Mouse (Mus musculus): ENCODE measurements around the gene Stx8. TPM values are rescaled to one million over a fixed set of nuclear protein-coding genes. Genes with fewer than 3 reads are reported as not detected.

Stx8 gene
- polyA plus RNA-seq, 1 experiment from 2014 or later = 71.0 TPM

GRCm38 (mm10) chr11:68145586-68146455, 179.8 kb downstream of the Stx8 start:
- DNase-seq (ENCODE audit: low spot score) (no peak), ATAC-seq (ENCODE audit: low FRiP score, low TSS enrichment) (no peak)
- WGBS = 50% methylated on average over 17 of the region's 17 CpGs
- Histone ChIP-seq H3K4me1 (replicated peaks; ENCODE audit: control insufficient read depth, insufficient read depth) (0 out of 2 replicates have a peak, but pooled peaks cover 2% of the 10 kb centered on the region), H3K9ac (ENCODE audit: low read length) (peak overlapping the region; percentile 2; the same call in 1 of the 2 replicates), H3K4me2 (replicated peaks; ENCODE audit: low read depth) (no peak overlapping the region), H3K36me3 (ENCODE audit: control insufficient read depth, insufficient read depth, low read length) (no peaks in the 10 kb centered on the region), H3K4me3 (ENCODE audit: low read depth, low read length) (no peak overlapping the region), H3K27me3 (ENCODE audit: control insufficient read depth, insufficient read depth, low read length) (no peaks in the 10 kb centered on the region), H3K27ac (replicated peaks) (0 out of 2 replicates have a peak overlapping the region, but pooled peaks have one; percentile 20), H3K9me3 (ENCODE audit: control insufficient read depth, low read length) (no peaks in the 10 kb centered on the region)
- TF ChIP-seq CTCF (IDR thresholded peaks at IDR 0.05; ENCODE audit: low read depth) = no peak
- TF ChIP-seq EP300 (optimal IDR thresholded peaks at IDR 0.05) = no peak

GRCm38 (mm10) chr11:68146456-68146851, 180.5 kb downstream of the Stx8 start:
- no peaks in the 10 kb centered on the region for H3K27me3 ChIP-seq (ENCODE audit: control insufficient read depth, insufficient read depth, low read length)
- TF ChIP-seq EP300 (optimal IDR thresholded peaks at IDR 0.05) (no peak), CTCF (IDR thresholded peaks at IDR 0.05; ENCODE audit: low read depth) (no peak)
- H3K9ac ChIP-seq (ENCODE audit: low read length) = no peak overlapping the region
- 83% methylated on average over 4 of the region's 4 CpGs for WGBS
- H3K4me1 ChIP-seq (replicated peaks; ENCODE audit: control insufficient read depth, insufficient read depth) = 0 out of 2 replicates have a peak, but pooled peaks cover 2% of the 10 kb centered on the region
- no peak for DNase-seq (ENCODE audit: low spot score)
- H3K9me3 ChIP-seq (ENCODE audit: control insufficient read depth, low read length) = no peaks in the 10 kb centered on the region
- no peak for ATAC-seq (ENCODE audit: low FRiP score, low TSS enrichment)
- no peak overlapping the region for H3K4me2 ChIP-seq (replicated peaks; ENCODE audit: low read depth)
- no peak overlapping the region for H3K4me3 ChIP-seq (ENCODE audit: low read depth, low read length)
- no peak overlapping the region for H3K27ac ChIP-seq (replicated peaks)
- no peaks in the 10 kb centered on the region for H3K36me3 ChIP-seq (ENCODE audit: control insufficient read depth, insufficient read depth, low read length)

DNA sequence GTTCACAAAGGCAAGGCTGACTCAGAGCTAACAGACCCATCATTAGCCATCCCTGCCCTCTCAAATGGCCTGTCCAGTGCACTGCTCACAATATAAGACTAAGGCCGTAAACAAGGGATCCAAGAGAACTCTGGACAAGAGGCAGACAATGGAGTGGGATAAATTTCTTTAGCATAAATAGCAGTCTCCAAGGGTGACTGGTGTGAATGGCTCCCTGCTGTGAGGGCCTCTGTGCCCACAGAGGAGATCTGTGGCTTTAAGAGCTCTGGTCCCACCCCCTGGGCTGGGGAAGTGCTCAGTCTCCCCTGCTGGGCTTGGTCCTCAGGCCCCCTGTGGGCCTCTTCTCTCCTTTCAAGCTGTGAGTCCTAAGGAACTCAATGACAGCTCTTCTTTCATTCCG, 184.9 kb downstream of the Stx8 start:
- Histone ChIP-seq H3K27me3 (ENCODE audit: control insufficient read depth, insufficient read depth, low read length) (no peaks in the 10 kb centered on the region), H3K36me3 (ENCODE audit: control insufficient read depth, insufficient read depth, low read length) (no peaks in the 10 kb centered on the region), H3K4me3 (ENCODE audit: low read depth, low read length) (no peak overlapping the region), H3K9me3 (ENCODE audit: control insufficient read depth, low read length) (no peaks in the 10 kb centered on the region), H3K4me2 (replicated peaks; ENCODE audit: low read depth) (no peak overlapping the region), H3K27ac (replicated peaks) (no peak overlapping the region), H3K9ac (ENCODE audit: low read length) (no peak overlapping the region), H3K4me1 (replicated peaks; ENCODE audit: control insufficient read depth, insufficient read depth) (no peaks in the 10 kb centered on the region)
- WGBS = 64% methylated on average over 2 of the region's 2 CpGs
- TF ChIP-seq CTCF (IDR thresholded peaks at IDR 0.05; ENCODE audit: low read depth) (no peak), EP300 (optimal IDR thresholded peaks at IDR 0.05) (no peak)
- ATAC-seq (ENCODE audit: low FRiP score, low TSS enrichment) (no peak), DNase-seq (ENCODE audit: low spot score) (no peak)

DNA sequence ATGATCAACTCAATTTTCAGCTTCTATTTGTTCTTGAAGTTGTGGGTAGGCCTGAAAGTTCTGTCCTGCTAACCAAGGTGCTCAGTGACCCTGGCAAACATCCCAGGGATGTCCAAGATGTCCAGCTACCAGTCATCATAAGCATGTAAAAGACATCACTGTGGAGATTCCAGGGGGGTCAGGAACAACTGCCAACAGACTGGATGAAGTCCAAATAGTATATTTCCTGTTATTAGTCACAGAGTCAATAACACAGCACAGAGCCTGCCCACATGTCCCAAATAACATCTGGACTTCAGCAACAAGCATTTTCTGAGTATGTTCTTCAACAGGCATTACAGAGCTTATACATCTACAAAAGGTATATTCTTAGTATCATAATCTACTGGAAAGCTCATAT, 189.8 kb downstream of the Stx8 start:
- H3K9me3 ChIP-seq (ENCODE audit: control insufficient read depth, low read length) = no peaks in the 10 kb centered on the region
- no peaks in the 10 kb centered on the region for H3K36me3 ChIP-seq (ENCODE audit: control insufficient read depth, insufficient read depth, low read length)
- ATAC-seq (ENCODE audit: low FRiP score, low TSS enrichment) = no peak
- no peak for DNase-seq (ENCODE audit: low spot score)
- H3K4me2 ChIP-seq (replicated peaks; ENCODE audit: low read depth) = no peak overlapping the region
- no peak overlapping the region for H3K27ac ChIP-seq (replicated peaks)
- no peak overlapping the region for H3K4me3 ChIP-seq (ENCODE audit: low read depth, low read length)
- no peaks in the 10 kb centered on the region for H3K4me1 ChIP-seq (replicated peaks; ENCODE audit: control insufficient read depth, insufficient read depth)
- H3K27me3 ChIP-seq (ENCODE audit: control insufficient read depth, insufficient read depth, low read length) = no peaks in the 10 kb centered on the region
- TF ChIP-seq EP300 (optimal IDR thresholded peaks at IDR 0.05) (no peak), CTCF (IDR thresholded peaks at IDR 0.05; ENCODE audit: low read depth) (no peak)
- no peak overlapping the region for H3K9ac ChIP-seq (ENCODE audit: low read length)

GRCm38 (mm10) chr11:68158166-68158565, 192.2 kb downstream of the Stx8 start:
- Histone ChIP-seq H3K36me3 (ENCODE audit: control insufficient read depth, insufficient read depth, low read length) (no peaks in the 10 kb centered on the region), H3K9me3 (ENCODE audit: control insufficient read depth, low read length) (no peaks in the 10 kb centered on the region), H3K27ac (replicated peaks) (no peak overlapping the region), H3K4me3 (ENCODE audit: low read depth, low read length) (no peak overlapping the region), H3K4me1 (replicated peaks; ENCODE audit: control insufficient read depth, insufficient read depth) (no peaks in the 10 kb centered on the region), H3K4me2 (replicated peaks; ENCODE audit: low read depth) (no peak overlapping the region), H3K9ac (ENCODE audit: low read length) (no peak overlapping the region), H3K27me3 (ENCODE audit: control insufficient read depth, insufficient read depth, low read length) (no peaks in the 10 kb centered on the region)
- TF ChIP-seq EP300 (optimal IDR thresholded peaks at IDR 0.05) (no peak), CTCF (IDR thresholded peaks at IDR 0.05; ENCODE audit: low read depth) (no peak)
- 70% methylated on average over 3 of the region's 3 CpGs for WGBS
- ATAC-seq (ENCODE audit: low FRiP score, low TSS enrichment) (no peak), DNase-seq (ENCODE audit: low spot score) (no peak)

- no peaks in the 10 kb centered on the region for H3K36me3 ChIP-seq (ENCODE audit: control insufficient read depth, insufficient read depth, low read length)
- no peaks in the 10 kb centered on the region for H3K4me1 ChIP-seq (replicated peaks; ENCODE audit: control insufficient read depth, insufficient read depth)
- H3K27me3 ChIP-seq (ENCODE audit: control insufficient read depth, insufficient read depth, low read length) = no peaks in the 10 kb centered on the region
- DNase-seq (ENCODE audit: low spot score) = no peak
- H3K4me3 ChIP-seq (ENCODE audit: low read depth, low read length) = no peak overlapping the region
- no peaks in the 10 kb centered on the region for H3K9me3 ChIP-seq (ENCODE audit: control insufficient read depth, low read length)
- H3K4me2 ChIP-seq (replicated peaks; ENCODE audit: low read depth) = no peak overlapping the region
- no peak overlapping the region for H3K9ac ChIP-seq (ENCODE audit: low read length)
- no peak for TF ChIP-seq CTCF (IDR thresholded peaks at IDR 0.05; ENCODE audit: low read depth)
- 79% methylated on average over 4 of the region's 4 CpGs for WGBS
- ATAC-seq (ENCODE audit: low FRiP score, low TSS enrichment) = no peak
- no peak overlapping the region for H3K27ac ChIP-seq (replicated peaks)
Measured at GRCm38 (mm10) chr11:68159867-68160266, 193.9 kb downstream of the Stx8 start.

All from stomach, postnatal 0 days (tissue).